Mouse (Mus musculus) liver, embryonic 14.5 days (tissue): ENCODE results near the gene Cisd3.

Source experiments
- CTCF ChIP-seq: IDR thresholded peaks from 2 replicates; pipeline ENCODE4 v1.5.1; 2016; ENCODE audit warnings: antibody characterized with exemption, low read depth, control low read depth
- EP300 ChIP-seq: IDR thresholded peaks from 2 replicates; pipeline ENCODE4 v1.6.1; 2016; ENCODE audit warnings: antibody characterized with exemption, low read depth

GRCm38 (mm10) chr11:97671177-97671527 is 14.5 kb upstream of the Cisd3 start:
- no peak for TF ChIP-seq EP300
- no peak for TF ChIP-seq CTCF
